Mouse (Mus musculus): ENCODE measurements around the gene Acsm3. TPM values are rescaled to one million over a fixed set of nuclear protein-coding genes. Genes with fewer than 3 reads are reported as not detected.

The Acsm3 gene
- polyA plus RNA-seq, 1 experiment from 2014 or later: not detected

- H3K4me3 ChIP-seq (replicated peaks): no peak overlapping the region
- no peak for ATAC-seq (ENCODE audit: low FRiP score)
- no peak overlapping the region for H3K4me2 ChIP-seq
- no peaks in the 10 kb centered on the region for H3K36me3 ChIP-seq
- H3K9ac ChIP-seq (replicated peaks): no peak overlapping the region
- no peaks in the 10 kb centered on the region for H3K27me3 ChIP-seq (replicated peaks)
- no peaks in the 10 kb centered on the region for H3K4me1 ChIP-seq
- 89% methylated on average over 1 of the region's 1 CpGs for whole genome bisulfite sequencing
- H3K27ac ChIP-seq (replicated peaks): no peak overlapping the region
- no peaks in the 10 kb centered on the region for H3K9me3 ChIP-seq (replicated peaks)
Measured at GRCm38 (mm10) chr7:119753696-119754095, 7.0 kb upstream of the Acsm3 start.

- Histone ChIP-seq H3K4me1 (no peaks in the 10 kb centered on the region), H3K27me3 (replicated peaks) (no peaks in the 10 kb centered on the region), H3K9ac (replicated peaks) (no peak overlapping the region), H3K4me2 (no peak overlapping the region), H3K4me3 (replicated peaks) (no peak overlapping the region), H3K9me3 (replicated peaks) (no peaks in the 10 kb centered on the region), H3K36me3 (no peaks in the 10 kb centered on the region), H3K27ac (replicated peaks) (no peak overlapping the region)
- WGBS: 77% methylated on average over 4 of the region's 4 CpGs
- ATAC-seq (ENCODE audit: low FRiP score): no peak
Measured at GRCm38 (mm10) chr7:119762166-119762697, 1.5 kb downstream of the Acsm3 start.

GRCm38 (mm10) chr7:119764377-119764776, 3.7 kb downstream of the Acsm3 start:
- 61% methylated on average over 3 of the region's 3 CpGs for WGBS
- Histone ChIP-seq H3K9me3 (replicated peaks) (no peaks in the 10 kb centered on the region), H3K4me2 (no peak overlapping the region), H3K36me3 (no peaks in the 10 kb centered on the region), H3K9ac (replicated peaks) (no peak overlapping the region), H3K4me1 (no peaks in the 10 kb centered on the region), H3K4me3 (replicated peaks) (no peak overlapping the region), H3K27me3 (replicated peaks) (no peaks in the 10 kb centered on the region), H3K27ac (replicated peaks) (no peak overlapping the region)
- ATAC-seq (ENCODE audit: low FRiP score): no peak

- ATAC-seq (ENCODE audit: low FRiP score): no peak
- Histone ChIP-seq H3K27me3 (replicated peaks) (no peaks in the 10 kb centered on the region), H3K27ac (replicated peaks) (no peak overlapping the region), H3K4me2 (no peak overlapping the region), H3K36me3 (no peaks in the 10 kb centered on the region), H3K9me3 (replicated peaks) (no peaks in the 10 kb centered on the region), H3K4me1 (no peaks in the 10 kb centered on the region), H3K4me3 (replicated peaks) (no peak overlapping the region), H3K9ac (replicated peaks) (no peak overlapping the region)
- WGBS: 88% methylated on average over 6 of the region's 6 CpGs
Measured at GRCm38 (mm10) chr7:119766996-119767395, 6.3 kb downstream of the Acsm3 start.

GRCm38 (mm10) chr7:119769895-119770294, 9.2 kb downstream of the Acsm3 start:
- H3K4me2 ChIP-seq: no peak overlapping the region
- ATAC-seq (ENCODE audit: low FRiP score): no peak
- H3K4me3 ChIP-seq (replicated peaks): no peak overlapping the region
- H3K27me3 ChIP-seq (replicated peaks): no peaks in the 10 kb centered on the region
- no peaks in the 10 kb centered on the region for H3K4me1 ChIP-seq
- 93% methylated on average over 8 of the region's 8 CpGs for WGBS
- H3K36me3 ChIP-seq: no peaks in the 10 kb centered on the region
- no peaks in the 10 kb centered on the region for H3K9me3 ChIP-seq (replicated peaks)
- H3K9ac ChIP-seq (replicated peaks): no peak overlapping the region
- H3K27ac ChIP-seq (replicated peaks): no peak overlapping the region

DNA sequence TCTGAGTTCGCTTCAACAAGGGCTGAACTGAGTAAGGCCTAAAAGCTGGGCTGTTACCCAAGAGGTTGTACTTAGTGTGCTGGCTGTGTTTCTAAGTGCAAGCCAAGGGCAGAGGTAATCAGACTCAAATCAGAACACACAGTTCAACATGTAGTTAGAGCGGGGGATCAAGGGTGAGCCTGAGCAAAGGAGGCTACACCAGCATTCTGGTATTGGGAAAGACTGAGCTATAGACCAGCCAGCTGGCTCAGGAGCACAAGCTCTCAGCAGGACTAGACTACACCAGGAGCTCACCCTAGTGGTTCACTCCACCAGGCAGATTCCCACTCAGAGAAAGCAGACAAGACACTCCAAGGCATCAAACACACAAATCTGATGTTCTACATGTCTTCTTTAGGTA, 22.7 kb downstream of the Acsm3 start:
- H3K27me3 ChIP-seq (replicated peaks): no peaks in the 10 kb centered on the region
- H3K4me3 ChIP-seq (replicated peaks): no peak overlapping the region
- WGBS: 100% methylated on average over 2 of the region's 2 CpGs
- ATAC-seq (ENCODE audit: low FRiP score): no peak
- no peak overlapping the region for H3K4me2 ChIP-seq
- H3K4me1 ChIP-seq: no peaks in the 10 kb centered on the region
- H3K9me3 ChIP-seq (replicated peaks): no peaks in the 10 kb centered on the region
- no peak overlapping the region for H3K27ac ChIP-seq (replicated peaks)
- no peak overlapping the region for H3K9ac ChIP-seq (replicated peaks)
- H3K36me3 ChIP-seq: peaks cover 42% of the 10 kb centered on the region

DNA sequence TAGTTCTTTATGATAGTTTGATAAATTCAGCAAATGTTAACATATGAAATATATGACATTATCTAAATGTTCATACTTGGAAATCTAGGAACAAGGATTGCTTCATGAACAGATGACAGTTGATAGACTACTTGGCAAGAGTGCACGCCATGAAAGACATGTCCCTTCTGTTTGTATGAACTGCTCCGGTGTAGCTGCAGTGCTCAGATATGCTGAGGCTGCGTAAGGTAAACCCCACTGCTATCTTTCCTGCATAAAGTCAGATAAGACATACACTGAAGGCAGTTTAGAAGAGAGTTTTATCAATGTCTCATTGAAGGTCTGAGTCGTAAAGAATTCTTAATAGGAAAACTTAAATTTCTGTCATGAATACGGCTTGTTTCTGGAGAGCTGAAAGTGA, 24.2 kb downstream of the Acsm3 start:
- ATAC-seq (ENCODE audit: low FRiP score): no peak
- no peak overlapping the region for H3K4me2 ChIP-seq
- H3K4me1 ChIP-seq: no peaks in the 10 kb centered on the region
- H3K27me3 ChIP-seq (replicated peaks): no peaks in the 10 kb centered on the region
- no peaks in the 10 kb centered on the region for H3K9me3 ChIP-seq (replicated peaks)
- no peak overlapping the region for H3K4me3 ChIP-seq (replicated peaks)
- 98% methylated on average over 5 of the region's 5 CpGs for WGBS
- H3K27ac ChIP-seq (replicated peaks): no peak overlapping the region
- peaks cover 55% of the 10 kb centered on the region for H3K36me3 ChIP-seq
- H3K9ac ChIP-seq (replicated peaks): no peak overlapping the region

- H3K4me3 ChIP-seq (replicated peaks): no peak overlapping the region
- peaks cover 13% of the 10 kb centered on the region for H3K4me1 ChIP-seq
- H3K27me3 ChIP-seq (replicated peaks): no peaks in the 10 kb centered on the region
- 97% methylated on average over 3 of the region's 3 CpGs for WGBS
- H3K9me3 ChIP-seq (replicated peaks): no peaks in the 10 kb centered on the region
- ATAC-seq (ENCODE audit: low FRiP score): no peak
- no peak overlapping the region for H3K4me2 ChIP-seq
- peaks cover 43% of the 10 kb centered on the region for H3K36me3 ChIP-seq
- no peak overlapping the region for H3K27ac ChIP-seq (replicated peaks)
- no peak overlapping the region for H3K9ac ChIP-seq (replicated peaks)
Measured at GRCm38 (mm10) chr7:119789024-119789423, 28.3 kb downstream of the Acsm3 start.

DNA sequence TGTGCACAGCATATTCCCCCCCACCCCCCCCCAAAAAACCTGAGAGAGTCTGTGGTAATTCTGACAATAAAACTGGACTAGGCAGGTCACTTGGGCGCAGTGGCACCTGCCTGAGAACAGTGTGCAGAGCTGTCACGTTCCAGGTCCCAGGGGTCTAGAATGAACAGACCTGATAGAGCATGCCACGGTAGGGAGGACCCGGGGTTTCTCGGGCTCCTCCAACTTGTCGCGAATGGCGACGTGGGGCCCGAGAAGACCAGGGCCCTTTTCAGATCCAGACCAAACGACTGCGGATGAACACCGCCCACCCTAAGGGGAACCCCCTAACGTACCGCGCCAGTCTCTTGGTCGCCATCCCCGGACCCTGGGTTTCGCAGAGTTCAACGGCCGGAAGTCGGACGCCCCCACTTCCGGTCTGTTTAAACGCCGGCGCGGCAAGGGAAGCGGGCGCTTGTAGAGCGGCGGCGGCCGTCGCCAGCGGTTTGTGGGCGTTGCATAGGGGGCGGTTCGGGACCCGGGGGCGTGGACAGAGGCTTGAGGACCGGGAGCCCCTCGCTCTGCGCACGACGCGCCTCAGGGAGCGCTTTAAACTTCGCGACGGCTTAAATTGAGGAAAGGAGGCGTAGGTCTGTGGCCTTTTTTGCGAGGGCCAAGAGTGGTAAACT, 33.0 kb downstream of the Acsm3 start, which contains the start of the genes Rexo5 and Eri2:
Rexo5 (plus strand) TSS at position 421 of the 665 bp plus-strand sequence.
Eri2 (minus strand) TSS at position 473 of the 665 bp plus-strand sequence.
- Histone ChIP-seq H3K9ac (replicated peaks) (peak within 1 kb of the TSS; percentile 75), H3K36me3 (peaks cover 12% of the 10 kb centered on the region), H3K4me1 (peaks cover 22% of the 10 kb centered on the region), H3K27ac (replicated peaks) (peak within 1 kb of the TSS; percentile 79), H3K4me2 (peak within 1 kb of the TSS; percentile 92), H3K27me3 (replicated peaks) (no peaks in the 10 kb centered on the region), H3K4me3 (replicated peaks) (peak within 1 kb of the TSS; percentile 79), H3K9me3 (replicated peaks) (no peaks in the 10 kb centered on the region)
- ATAC-seq (ENCODE audit: low FRiP score): peak; percentile 99
- under 1% methylated on average over 53 of the region's 53 CpGs for WGBS

GRCm38 (mm10) chr7:119794251-119794638, 33.5 kb downstream of the Acsm3 start:
- peak; percentile 82 for ATAC-seq (ENCODE audit: low FRiP score)
- peak overlapping the region; percentile 92 for H3K4me2 ChIP-seq
- H3K36me3 ChIP-seq: peaks cover 7% of the 10 kb centered on the region
- H3K9me3 ChIP-seq (replicated peaks): no peaks in the 10 kb centered on the region
- peaks cover 22% of the 10 kb centered on the region for H3K4me1 ChIP-seq
- peak overlapping the region; percentile 75 for H3K9ac ChIP-seq (replicated peaks)
- peak overlapping the region; percentile 79 for H3K4me3 ChIP-seq (replicated peaks)
- H3K27me3 ChIP-seq (replicated peaks): no peaks in the 10 kb centered on the region
- peak overlapping the region; percentile 79 for H3K27ac ChIP-seq (replicated peaks)
- under 1% methylated on average over 21 of the region's 21 CpGs for WGBS

DNA sequence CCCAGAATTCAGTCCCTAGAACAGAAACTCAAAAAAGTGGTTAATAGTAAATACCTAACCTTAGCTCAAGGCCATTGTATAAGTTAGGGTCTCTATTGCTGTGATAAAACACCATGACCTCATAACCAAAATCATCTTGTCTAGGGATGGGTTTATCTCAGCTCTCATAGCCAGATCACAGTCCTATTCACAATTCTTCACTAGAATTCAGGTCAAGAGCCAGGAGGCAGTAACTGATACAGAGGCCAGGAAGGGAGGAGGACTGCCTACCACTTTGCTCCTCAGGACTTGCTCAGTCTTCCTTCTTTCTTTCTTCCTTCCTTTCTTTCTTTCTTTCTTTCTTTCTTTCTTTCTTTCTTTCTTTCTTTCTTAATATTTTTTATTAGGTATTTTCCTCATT, 34.6 kb downstream of the Acsm3 start:
- no peak overlapping the region for H3K27ac ChIP-seq (replicated peaks)
- no peak for ATAC-seq (ENCODE audit: low FRiP score)
- H3K36me3 ChIP-seq: no peaks in the 10 kb centered on the region
- H3K4me1 ChIP-seq: peaks cover 22% of the 10 kb centered on the region
- no peak overlapping the region for H3K9ac ChIP-seq (replicated peaks)
- H3K4me3 ChIP-seq (replicated peaks): no peak overlapping the region
- H3K9me3 ChIP-seq (replicated peaks): no peaks in the 10 kb centered on the region
- no peaks in the 10 kb centered on the region for H3K27me3 ChIP-seq (replicated peaks)
- peak overlapping the region; percentile 33 for H3K4me2 ChIP-seq

DNA sequence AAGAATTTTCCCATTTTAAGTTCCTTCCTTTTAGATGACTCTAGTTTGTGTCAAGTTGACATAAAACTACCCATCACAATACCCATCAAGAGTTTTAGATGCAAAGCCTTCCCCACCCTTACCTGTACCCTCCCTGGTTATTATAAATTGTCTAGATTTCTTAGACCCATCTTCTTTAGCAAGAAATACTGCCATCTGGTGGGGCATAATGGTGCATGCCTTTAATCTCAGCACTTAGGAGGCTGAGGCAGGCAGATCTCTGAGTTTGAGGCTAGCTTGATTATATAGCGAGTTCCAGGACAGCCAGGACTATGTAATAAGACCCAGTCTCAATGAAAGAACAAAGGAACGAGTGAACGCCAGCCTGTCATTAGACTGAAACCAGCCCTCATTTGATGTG, 39.8 kb downstream of the Acsm3 start:
- WGBS: 97% methylated on average over 3 of the region's 3 CpGs
- no peak overlapping the region for H3K4me2 ChIP-seq
- no peaks in the 10 kb centered on the region for H3K27me3 ChIP-seq (replicated peaks)
- no peaks in the 10 kb centered on the region for H3K9me3 ChIP-seq (replicated peaks)
- H3K9ac ChIP-seq (replicated peaks): no peak overlapping the region
- H3K4me1 ChIP-seq: no peaks in the 10 kb centered on the region
- no peak for ATAC-seq (ENCODE audit: low FRiP score)
- H3K4me3 ChIP-seq (replicated peaks): no peak overlapping the region
- no peak overlapping the region for H3K27ac ChIP-seq (replicated peaks)
- H3K36me3 ChIP-seq: 0 out of 2 replicates have a peak, but pooled peaks cover 2% of the 10 kb centered on the region

Measured in neural tube, embryonic 15.5 days (tissue).